Mouse (Mus musculus) hindbrain, embryonic 15.5 days (tissue): ENCODE data around the gene Ly9. TPM values are rescaled to one million over a fixed set of nuclear protein-coding genes. Genes with fewer than 3 reads are reported as not detected.

Experiments
- ATAC-seq: fragments of 200-750 bp; cut with Nextera tagmentation; 2 replicates; pipeline ENCODE4 v1.8.0; 2017; ENCODE audit warnings: low read depth, moderate number of reproducible peaks, moderate TSS enrichment; ENCODE audit not compliant: low FRiP score
- H3K27ac ChIP-seq: fragments of 300-500 bp; sonication (generic); replicated peaks from 2 replicates; pipeline ENCODE4 v1.5.1; 2015; ENCODE audit warnings: mild to moderate bottlenecking, inconsistent platforms
- H3K27me3 ChIP-seq: fragments of 300-500 bp; sonication (generic); 2 replicates; pipeline ENCODE4 v1.6.1; 2015; ENCODE audit warnings: control low read depth, inconsistent platforms
- H3K36me3 ChIP-seq: fragments of 300-500 bp; sonication (generic); 2 replicates; pipeline ENCODE4 v1.6.1; 2015; ENCODE audit warnings: control low read depth, inconsistent platforms
- H3K4me1 ChIP-seq: fragments of 300-500 bp; sonication (generic); replicated peaks from 2 replicates; pipeline ENCODE4 v1.6.1; 2015; ENCODE audit warnings: control low read depth, inconsistent platforms
- H3K4me2 ChIP-seq: fragments of 300-500 bp; sonication (generic); 2 replicates; pipeline ENCODE4 v1.6.1; 2015; ENCODE audit warnings: moderate library complexity, mild to moderate bottlenecking, inconsistent platforms
- H3K4me3 ChIP-seq: fragments of 300-500 bp; sonication (generic); 2 replicates; pipeline ENCODE4 v1.5.1; 2015; ENCODE audit warnings: mild to moderate bottlenecking, inconsistent platforms
- H3K9ac ChIP-seq: fragments of 300-500 bp; sonication (generic); 2 replicates; pipeline ENCODE4 v1.6.1; 2015; ENCODE audit warnings: inconsistent platforms
- H3K9me3 ChIP-seq: fragments of 300-500 bp; sonication (generic); 2 replicates; pipeline ENCODE4 v1.6.1; 2016; ENCODE audit warnings: control low read depth, inconsistent platforms
- WGBS: fragments of 180-500 bp; shearing (Covaris S2); methylation state at CpG from one replicate; pipeline ENCODE4 v1.1.7; 2015; 5-methylcytosine and 5-hydroxymethylcytosine counted together
- polyA plus RNA-seq: library from polyadenylated mRNA; unstranded; fragments of >200 nt; fragmentation: Nextera tagmentation; extraction: Ambion mirVana; gene quantifications from 2 replicates; pipeline ENCODE4 v1.2.1, GENCODE M21; 2015

Ly9 gene
- polyA plus RNA-seq, 1 experiment from 2014 or later, result 0.18 TPM

DNA sequence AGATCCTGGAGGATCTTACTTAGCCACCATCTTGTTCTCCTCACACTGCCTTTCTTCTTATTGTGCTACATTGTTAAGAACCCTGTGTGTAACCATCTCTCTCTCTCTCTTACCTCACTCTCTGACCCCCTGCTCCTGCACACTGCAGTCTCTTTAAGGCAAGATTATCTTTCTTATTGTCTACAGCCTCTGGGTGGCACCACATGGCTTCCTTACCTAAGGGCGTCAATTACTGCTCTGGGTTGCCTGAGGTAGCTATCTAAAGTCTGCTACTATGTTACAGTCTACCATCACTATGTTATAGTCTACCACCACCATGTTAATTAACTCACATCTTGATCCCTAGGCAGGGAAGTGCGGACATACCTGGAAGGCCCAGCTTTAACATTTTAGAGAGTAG lies 38.8 kb downstream of the Ly9 start:
- Histone ChIP-seq H3K4me2 (no peak overlapping the region), H3K27me3 (no peaks in the 10 kb centered on the region), H3K36me3 (no peaks in the 10 kb centered on the region), H3K9me3 (no peaks in the 10 kb centered on the region), H3K4me3 (no peak overlapping the region), H3K4me1 (no peaks in the 10 kb centered on the region), H3K9ac (no peak overlapping the region), H3K27ac (no peak overlapping the region)
- no peak for ATAC-seq
- WGBS, result 69% methylated on average over 2 of the region's 2 CpGs

DNA sequence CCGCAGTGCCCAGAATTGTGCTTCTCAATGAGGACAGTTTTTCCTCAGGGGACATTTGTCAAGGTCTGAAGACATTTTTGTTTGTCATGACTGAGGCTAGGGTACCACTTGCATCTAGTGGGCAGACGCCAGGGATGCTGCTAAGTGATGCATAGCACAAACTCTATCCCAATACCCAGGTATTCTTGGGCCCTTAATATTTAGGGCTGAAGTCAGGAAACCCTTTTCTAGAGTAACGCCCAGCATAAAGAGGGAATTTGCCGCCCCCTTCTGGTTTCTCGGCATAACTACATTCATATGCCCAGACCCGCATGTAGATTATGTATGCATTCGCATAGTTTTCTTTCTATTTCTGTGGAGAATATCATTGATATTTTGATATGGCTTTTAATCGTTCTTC lies 40.4 kb downstream of the Ly9 start:
- Histone ChIP-seq H3K4me1 (no peaks in the 10 kb centered on the region), H3K9ac (no peak overlapping the region), H3K27me3 (no peaks in the 10 kb centered on the region), H3K4me3 (no peak overlapping the region), H3K36me3 (no peaks in the 10 kb centered on the region), H3K4me2 (no peak overlapping the region), H3K27ac (no peak overlapping the region), H3K9me3 (no peaks in the 10 kb centered on the region)
- no peak; the same call in 1 of the 2 replicates for ATAC-seq
- 26% methylated on average over 8 of the region's 8 CpGs for WGBS

DNA sequence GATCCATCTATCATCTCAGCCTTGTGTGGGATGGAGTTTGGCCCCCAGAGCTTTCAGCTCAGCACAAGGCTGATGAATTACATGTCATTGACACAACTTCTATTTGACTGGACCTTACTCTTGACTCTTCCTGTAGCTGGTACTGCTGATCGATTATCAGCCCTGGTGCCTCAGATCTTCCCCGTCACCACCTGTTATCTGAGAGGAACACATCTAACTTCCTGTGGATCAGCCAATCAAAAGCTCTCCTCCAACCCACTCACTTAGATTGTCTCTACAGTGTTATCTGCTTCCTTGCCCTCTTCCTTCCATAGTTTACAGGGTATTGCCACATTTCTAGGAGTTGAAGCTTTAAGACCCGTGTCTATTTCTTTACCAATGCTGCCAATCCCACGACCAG lies 41.3 kb downstream of the Ly9 start:
- H3K4me1 ChIP-seq, result no peaks in the 10 kb centered on the region
- H3K9me3 ChIP-seq, result no peaks in the 10 kb centered on the region
- no peak overlapping the region for H3K4me2 ChIP-seq
- H3K4me3 ChIP-seq, result no peak overlapping the region
- H3K36me3 ChIP-seq, result no peaks in the 10 kb centered on the region
- no peak for ATAC-seq
- no peak overlapping the region for H3K9ac ChIP-seq
- no peak overlapping the region for H3K27ac ChIP-seq
- H3K27me3 ChIP-seq, result no peaks in the 10 kb centered on the region
- WGBS, result 83% methylated on average over 4 of the region's 4 CpGs

DNA sequence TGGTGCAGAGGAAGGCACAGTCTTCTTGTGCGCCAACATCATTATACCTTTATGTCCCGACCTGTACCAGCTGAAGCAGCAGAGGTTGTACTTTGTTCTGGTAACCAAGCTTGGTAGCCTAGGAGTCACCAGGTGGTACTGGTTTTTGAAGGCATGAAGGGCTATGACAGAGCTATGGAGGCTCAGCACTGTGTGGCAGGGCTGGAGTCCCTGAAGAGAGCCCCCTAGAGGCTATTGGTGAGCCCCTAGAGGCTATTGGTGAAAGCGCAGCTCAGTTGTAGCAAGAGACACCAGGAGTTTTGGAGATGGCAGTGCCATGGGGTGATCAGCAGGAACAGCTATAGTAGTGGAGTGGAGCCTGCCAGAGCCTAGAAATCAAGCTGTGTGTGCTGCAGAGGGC lies 43.0 kb downstream of the Ly9 start:
- Histone ChIP-seq H3K36me3 (no peaks in the 10 kb centered on the region), H3K4me3 (no peak overlapping the region), H3K9ac (no peak overlapping the region), H3K27me3 (no peaks in the 10 kb centered on the region), H3K9me3 (no peaks in the 10 kb centered on the region), H3K4me2 (no peak overlapping the region), H3K4me1 (no peaks in the 10 kb centered on the region), H3K27ac (no peak overlapping the region)
- 58% methylated on average over 3 of the region's 3 CpGs for WGBS
- no peak for ATAC-seq

DNA sequence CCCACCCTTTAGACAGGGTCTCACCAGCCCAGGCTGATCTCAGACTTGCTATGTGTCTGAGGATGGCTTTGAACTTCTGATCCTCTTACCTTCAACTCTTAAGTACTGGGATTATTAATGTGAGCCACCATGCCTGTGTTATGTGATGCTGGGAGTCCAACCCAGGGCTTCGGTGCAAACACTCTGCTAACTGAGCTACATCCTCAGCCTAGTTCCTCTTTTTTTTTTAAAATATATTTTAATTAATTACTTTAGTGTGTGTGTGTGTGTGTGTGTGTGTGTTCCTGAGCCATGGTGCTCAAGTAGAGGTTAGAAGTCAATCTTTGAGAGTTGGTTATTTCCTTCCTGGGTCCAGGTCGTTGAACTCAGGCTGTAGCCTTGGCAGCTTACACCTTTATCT lies 44.2 kb downstream of the Ly9 start:
- H3K4me3 ChIP-seq, result no peak overlapping the region
- H3K9me3 ChIP-seq, result no peaks in the 10 kb centered on the region
- no peaks in the 10 kb centered on the region for H3K36me3 ChIP-seq
- H3K4me2 ChIP-seq, result no peak overlapping the region
- H3K27me3 ChIP-seq, result no peaks in the 10 kb centered on the region
- no peak overlapping the region for H3K27ac ChIP-seq
- H3K4me1 ChIP-seq, result no peaks in the 10 kb centered on the region
- ATAC-seq, result no peak
- WGBS, result 93% methylated on average over 2 of the region's 2 CpGs
- H3K9ac ChIP-seq, result no peak overlapping the region

DNA sequence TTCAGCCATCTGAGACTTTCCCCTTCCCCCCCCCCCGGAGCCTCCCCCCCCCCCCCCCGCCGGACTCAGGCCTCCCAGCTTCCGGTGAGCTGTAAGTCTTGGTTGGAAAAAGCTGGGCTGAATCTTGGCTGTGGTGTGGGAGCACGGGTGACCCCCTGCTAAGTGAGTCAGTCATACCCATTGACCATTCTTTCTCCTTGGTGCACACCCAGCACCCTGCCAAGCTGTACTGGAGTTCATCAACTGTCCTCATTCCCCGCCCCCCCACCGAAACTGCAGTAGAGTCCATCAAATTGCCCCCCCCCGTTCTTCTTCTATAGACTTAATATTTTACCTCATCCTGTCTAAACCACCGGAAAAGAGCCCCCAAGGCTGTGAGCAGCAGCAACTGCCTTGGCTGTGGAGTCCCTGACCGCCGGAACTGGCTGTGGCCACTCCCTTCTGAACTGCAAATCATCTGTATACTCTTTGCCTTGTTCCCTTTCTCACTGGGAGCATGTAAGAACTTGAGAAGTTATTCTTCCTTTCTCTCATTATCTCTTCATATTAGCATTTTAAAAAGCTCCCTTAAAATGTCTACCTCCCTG lies 45.5 kb downstream of the Ly9 start:
- no peaks in the 10 kb centered on the region for H3K4me1 ChIP-seq
- no peaks in the 10 kb centered on the region for H3K9me3 ChIP-seq
- H3K4me2 ChIP-seq, result no peak overlapping the region
- H3K27ac ChIP-seq, result no peak overlapping the region
- H3K9ac ChIP-seq, result no peak overlapping the region
- no peak for ATAC-seq
- no peaks in the 10 kb centered on the region for H3K27me3 ChIP-seq
- no peaks in the 10 kb centered on the region for H3K36me3 ChIP-seq
- H3K4me3 ChIP-seq, result no peak overlapping the region
- 77% methylated on average over 6 of the region's 11 CpGs for WGBS

DNA sequence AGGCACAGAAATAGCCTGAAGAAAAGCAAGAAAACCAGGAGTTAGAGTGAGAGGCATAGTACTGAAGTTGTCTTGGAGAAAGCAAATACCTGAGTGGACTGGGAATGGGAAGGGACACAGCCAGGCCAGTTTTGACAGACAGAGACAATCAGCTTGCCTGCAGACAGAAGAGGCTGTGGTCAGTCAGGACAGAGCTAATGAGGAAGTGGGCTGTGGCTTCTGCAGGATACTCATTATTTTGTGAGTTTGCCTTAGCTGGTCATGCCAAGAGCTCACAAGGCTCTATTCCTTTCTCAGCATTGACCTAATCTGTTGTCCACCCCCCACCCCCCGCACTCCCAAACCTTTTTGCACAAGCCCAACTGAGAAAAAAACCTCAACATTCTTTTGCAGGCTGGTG lies 46.0 kb downstream of the Ly9 start:
- H3K36me3 ChIP-seq, result no peaks in the 10 kb centered on the region
- H3K4me1 ChIP-seq, result no peaks in the 10 kb centered on the region
- no peaks in the 10 kb centered on the region for H3K9me3 ChIP-seq
- H3K4me3 ChIP-seq, result no peak overlapping the region
- no peak overlapping the region for H3K4me2 ChIP-seq
- no peaks in the 10 kb centered on the region for H3K27me3 ChIP-seq
- 92% methylated on average over 1 of the region's 1 CpGs for WGBS
- no peak for ATAC-seq
- no peak overlapping the region for H3K9ac ChIP-seq
- no peak overlapping the region for H3K27ac ChIP-seq

DNA sequence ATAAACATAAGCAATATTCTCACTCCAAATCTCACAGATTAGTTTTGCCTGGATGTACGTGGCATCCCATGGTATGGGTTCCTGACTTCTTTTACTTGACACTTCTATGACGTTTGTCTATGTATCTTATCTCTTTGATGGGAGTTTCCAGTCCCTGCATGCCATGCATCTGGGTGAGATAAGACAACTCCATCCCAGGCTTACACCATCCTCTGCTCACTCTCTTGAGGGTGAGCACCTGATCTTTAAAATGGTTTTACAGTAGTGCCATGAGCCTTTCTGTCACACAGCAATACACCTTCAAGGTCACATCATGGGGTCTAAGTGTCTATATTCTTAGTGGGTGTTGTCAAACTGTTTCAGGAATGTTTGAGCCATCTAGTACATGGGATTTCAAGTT lies 46.9 kb downstream of the Ly9 start:
- whole genome bisulfite sequencing, result 85% methylated on average over 2 of the region's 2 CpGs
- H3K27ac ChIP-seq, result no peak overlapping the region
- no peaks in the 10 kb centered on the region for H3K4me1 ChIP-seq
- no peak overlapping the region for H3K4me2 ChIP-seq
- no peaks in the 10 kb centered on the region for H3K9me3 ChIP-seq
- no peaks in the 10 kb centered on the region for H3K27me3 ChIP-seq
- no peaks in the 10 kb centered on the region for H3K36me3 ChIP-seq
- no peak overlapping the region for H3K4me3 ChIP-seq
- ATAC-seq, result no peak
- no peak overlapping the region for H3K9ac ChIP-seq

DNA sequence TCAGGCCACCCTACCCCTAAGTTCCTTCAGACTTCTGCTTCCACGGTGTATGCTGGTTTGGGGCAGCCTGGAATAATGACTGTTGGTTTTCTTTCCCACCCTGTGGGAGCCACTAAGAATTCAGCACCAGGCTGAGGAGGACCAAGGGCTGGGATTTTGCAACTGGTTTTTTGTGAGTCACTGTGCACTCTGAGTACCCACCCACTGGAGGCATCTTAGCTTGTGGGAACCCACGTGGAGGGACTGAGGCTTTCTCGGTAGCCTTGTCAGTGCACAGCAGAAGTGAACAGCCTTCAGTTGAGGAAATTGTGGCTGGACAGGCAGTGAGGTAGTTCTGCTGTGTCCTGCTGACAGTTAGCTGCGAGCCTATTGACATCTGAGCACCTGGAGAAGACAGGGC lies 48.3 kb downstream of the Ly9 start, which contains the start of gene Cd244a:
TSS of gene Cd244a (plus strand) at position 296 of the 400 bp plus-strand sequence.
- Histone ChIP-seq H3K4me1 (no peaks in the 10 kb centered on the region), H3K9me3 (no peaks in the 10 kb centered on the region), H3K27ac (no peak within 1 kb of the TSS), H3K36me3 (no peaks in the 10 kb centered on the region), H3K4me2 (no peak within 1 kb of the TSS), H3K27me3 (no peaks in the 10 kb centered on the region), H3K9ac (no peak within 1 kb of the TSS), H3K4me3 (no peak within 1 kb of the TSS)
- WGBS, result 85% methylated on average over 4 of the region's 4 CpGs
- ATAC-seq, result no peak

DNA sequence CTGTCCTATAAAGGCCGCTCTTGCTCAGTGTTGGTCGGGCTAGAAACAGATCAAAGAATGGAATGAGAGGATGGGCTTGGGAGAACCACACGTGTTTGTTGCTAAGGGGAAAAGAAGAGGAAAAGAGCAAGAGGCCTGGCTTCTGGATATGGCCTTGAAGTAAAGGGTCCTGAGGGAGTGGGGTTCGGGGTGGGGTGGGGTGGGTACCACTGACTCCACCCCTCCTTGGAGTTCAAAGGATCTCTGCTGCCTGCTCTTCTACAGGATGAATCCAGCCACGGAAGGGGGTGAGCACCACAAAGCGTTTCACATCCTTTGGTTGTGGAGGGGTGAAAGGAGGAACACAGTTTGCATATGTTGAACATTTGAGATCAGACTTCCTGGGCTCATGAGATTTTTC lies 48.8 kb downstream of the Ly9 start:
- 81% methylated on average over 6 of the region's 6 CpGs for WGBS

DNA sequence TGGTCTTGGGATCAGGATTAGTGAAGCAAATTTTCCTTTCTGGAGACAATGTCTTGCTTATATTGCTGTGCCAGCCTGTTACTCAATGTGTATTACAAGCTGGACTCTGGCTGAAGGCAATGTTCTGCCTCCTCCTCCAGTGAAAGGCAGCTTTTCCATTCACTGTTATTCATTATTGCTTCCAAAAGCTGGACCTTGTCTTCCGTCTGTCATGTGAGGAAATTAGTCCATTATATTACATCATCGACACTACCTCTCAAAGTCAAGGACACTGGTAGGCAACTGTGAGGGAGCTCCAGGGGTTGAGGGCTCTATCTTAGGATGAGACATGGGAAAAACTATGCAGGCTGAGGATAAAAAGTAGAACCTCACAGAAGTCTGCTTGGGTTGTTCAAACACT lies 50.8 kb downstream of the Ly9 start:
- Histone ChIP-seq H3K4me2 (no peak overlapping the region), H3K9me3 (no peaks in the 10 kb centered on the region), H3K9ac (no peak overlapping the region), H3K4me3 (no peak overlapping the region), H3K4me1 (no peaks in the 10 kb centered on the region; the same call in 1 of the 2 replicates), H3K27me3 (no peaks in the 10 kb centered on the region), H3K36me3 (no peaks in the 10 kb centered on the region), H3K27ac (no peak overlapping the region)
- 94% methylated on average over 2 of the region's 2 CpGs for WGBS
- no peak for ATAC-seq

More for the DNA sequence above, 48.8 kb downstream of the Ly9 start:
- Histone ChIP-seq H3K9me3 (no peaks in the 10 kb centered on the region), H3K4me1 (no peaks in the 10 kb centered on the region; the same call in 1 of the 2 replicates), H3K27me3 (no peaks in the 10 kb centered on the region), H3K9ac (no peak overlapping the region), H3K4me2 (no peak overlapping the region), H3K27ac (no peak overlapping the region), H3K4me3 (no peak overlapping the region), H3K36me3 (no peaks in the 10 kb centered on the region)
- ATAC-seq, result no peak

DNA sequence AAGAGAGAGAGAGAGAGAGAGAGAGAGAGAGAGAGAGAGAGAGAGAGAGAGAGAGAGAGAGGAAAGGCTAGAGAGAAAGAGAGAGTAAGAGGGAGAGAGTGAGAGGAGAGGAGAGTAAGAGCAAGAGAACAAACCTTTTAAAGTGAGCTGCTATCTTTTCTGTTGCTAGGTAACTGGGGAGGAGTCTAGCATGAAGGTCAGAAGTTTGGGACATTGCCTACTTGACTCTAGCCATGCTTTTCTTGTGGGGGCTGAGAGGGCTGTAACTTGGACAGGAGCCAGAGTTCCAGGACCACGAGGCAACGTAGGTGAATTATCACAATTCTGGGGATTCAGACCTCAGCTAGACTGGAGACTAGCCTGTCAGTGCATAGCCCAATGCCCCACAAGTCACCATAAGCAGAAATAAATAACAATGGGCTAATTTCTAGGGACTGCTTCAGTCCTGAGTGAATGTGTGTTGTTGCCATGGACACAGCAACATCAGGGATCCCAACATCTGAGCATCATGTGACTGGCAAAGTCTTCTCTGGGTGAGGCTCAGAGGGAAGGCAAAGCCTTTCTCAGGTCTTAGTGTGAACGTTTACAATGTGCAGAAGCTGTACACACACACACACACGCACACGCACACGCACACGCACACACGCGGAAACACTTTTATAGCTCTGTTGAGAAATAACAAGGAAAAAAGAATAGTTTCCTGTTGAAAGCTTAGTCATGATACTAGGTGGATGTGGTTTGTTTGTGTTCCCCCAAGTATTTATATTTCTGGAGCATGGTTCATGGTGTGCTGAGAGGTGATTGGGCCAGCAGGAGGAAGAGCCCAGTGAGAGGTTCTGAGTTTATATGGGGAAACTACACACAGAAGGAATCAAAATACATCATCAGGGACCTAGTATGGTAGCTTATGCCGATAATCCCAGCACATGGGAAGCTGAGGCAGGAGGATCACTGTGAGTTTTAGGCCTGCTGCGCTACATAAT lies 53.6 kb downstream of the Ly9 start:
- no peaks in the 10 kb centered on the region for H3K9me3 ChIP-seq
- no peak overlapping the region for H3K27ac ChIP-seq
- H3K4me1 ChIP-seq, result no peaks in the 10 kb centered on the region; the same call in 1 of the 2 replicates
- H3K9ac ChIP-seq, result no peak overlapping the region
- no peak for ATAC-seq
- H3K27me3 ChIP-seq, result no peaks in the 10 kb centered on the region
- H3K4me2 ChIP-seq, result no peak overlapping the region
- no peak overlapping the region for H3K4me3 ChIP-seq
- H3K36me3 ChIP-seq, result no peaks in the 10 kb centered on the region
- 82% methylated on average over 11 of the region's 11 CpGs for WGBS
